Mouse (Mus musculus): Measurements from ENCODE around the gene Kdm6b. TPM values are rescaled to one million over a fixed set of nuclear protein-coding genes. Genes with fewer than 3 reads are reported as not detected.
"Not testable (repeated sequence)": the region's sequence is repeated elsewhere in the genome, so short reads cannot be mapped to it uniquely, and the experiment has no call there.

The Kdm6b gene
- polyA plus RNA-seq, 1 experiment from 2014 or later: 52.8 TPM

GRCm38 (mm10) chr11:69395235-69395633 lies 18.2 kb downstream of the Kdm6b start, which contains the start of the genes Naa38 and Cyb5d1:
Naa38 (plus strand) TSS chr11:69395487.
Cyb5d1 (minus strand) TSS chr11:69395631.
- H3K4me1 ChIP-seq (replicated peaks; ENCODE audit: control insufficient read depth, insufficient read depth, low read length): peaks cover 19% of the 10 kb centered on the region
- peak; percentile 77 for ATAC-seq
- peak within 1 kb of the TSS; percentile 99 for H3K27ac ChIP-seq (ENCODE audit: low read length)
- peak within 1 kb of the TSS; percentile 65 for H3K4me3 ChIP-seq (replicated peaks; ENCODE audit: low read length)
- H3K9ac ChIP-seq (replicated peaks; ENCODE audit: low read depth, low read length): peak within 1 kb of the TSS; percentile 97
- not testable (repeated sequence) for H3K9me3 ChIP-seq (ENCODE audit: control insufficient read depth, low read length); H3K36me3 ChIP-seq (ENCODE audit: control insufficient read depth, insufficient read depth); H3K27me3 ChIP-seq (replicated peaks; ENCODE audit: control insufficient read depth, insufficient read depth, low read length)
- peak within 1 kb of the TSS; percentile 78 for H3K4me2 ChIP-seq (ENCODE audit: low read length)
- 0% methylated on average over 19 of the region's 24 CpGs for WGBS

GRCm38 (mm10) chr11:69394591-69395167 lies 18.8 kb downstream of the Kdm6b start:
- H3K4me3 ChIP-seq (replicated peaks; ENCODE audit: low read length): peak overlapping the region; percentile 65
- H3K27me3 ChIP-seq (replicated peaks; ENCODE audit: control insufficient read depth, insufficient read depth, low read length); H3K9me3 ChIP-seq (ENCODE audit: control insufficient read depth, low read length); ATAC-seq; H3K36me3 ChIP-seq (ENCODE audit: control insufficient read depth, insufficient read depth); H3K27ac ChIP-seq (ENCODE audit: low read length): not testable (repeated sequence)
- H3K9ac ChIP-seq (replicated peaks; ENCODE audit: low read depth, low read length): peak overlapping the region; percentile 97
- H3K4me1 ChIP-seq (replicated peaks; ENCODE audit: control insufficient read depth, insufficient read depth, low read length): peaks cover 24% of the 10 kb centered on the region
- under 1% methylated on average over 31 of the region's 31 CpGs for WGBS
- H3K4me2 ChIP-seq (ENCODE audit: low read length): peak overlapping the region; percentile 56

- no peaks in the 10 kb centered on the region for H3K27me3 ChIP-seq (replicated peaks; ENCODE audit: control insufficient read depth, insufficient read depth, low read length)
- H3K9ac ChIP-seq (replicated peaks; ENCODE audit: low read depth, low read length): no peak overlapping the region
- no peaks in the 10 kb centered on the region for H3K9me3 ChIP-seq (ENCODE audit: control insufficient read depth, low read length)
- no peaks in the 10 kb centered on the region for H3K36me3 ChIP-seq (ENCODE audit: control insufficient read depth, insufficient read depth)
- H3K27ac ChIP-seq (ENCODE audit: low read length): no peak overlapping the region
- no peak overlapping the region for H3K4me2 ChIP-seq (ENCODE audit: low read length)
- peak; percentile 17; the same call in 1 of the 2 replicates for ATAC-seq
- WGBS: 51% methylated on average over 10 of the region's 10 CpGs
- peaks cover 15% of the 10 kb centered on the region for H3K4me1 ChIP-seq (replicated peaks; ENCODE audit: control insufficient read depth, insufficient read depth, low read length)
- H3K4me3 ChIP-seq (replicated peaks; ENCODE audit: low read length): no peak overlapping the region
Measured at GRCm38 (mm10) chr11:69390400-69391034, 23.0 kb downstream of the Kdm6b start.

DNA sequence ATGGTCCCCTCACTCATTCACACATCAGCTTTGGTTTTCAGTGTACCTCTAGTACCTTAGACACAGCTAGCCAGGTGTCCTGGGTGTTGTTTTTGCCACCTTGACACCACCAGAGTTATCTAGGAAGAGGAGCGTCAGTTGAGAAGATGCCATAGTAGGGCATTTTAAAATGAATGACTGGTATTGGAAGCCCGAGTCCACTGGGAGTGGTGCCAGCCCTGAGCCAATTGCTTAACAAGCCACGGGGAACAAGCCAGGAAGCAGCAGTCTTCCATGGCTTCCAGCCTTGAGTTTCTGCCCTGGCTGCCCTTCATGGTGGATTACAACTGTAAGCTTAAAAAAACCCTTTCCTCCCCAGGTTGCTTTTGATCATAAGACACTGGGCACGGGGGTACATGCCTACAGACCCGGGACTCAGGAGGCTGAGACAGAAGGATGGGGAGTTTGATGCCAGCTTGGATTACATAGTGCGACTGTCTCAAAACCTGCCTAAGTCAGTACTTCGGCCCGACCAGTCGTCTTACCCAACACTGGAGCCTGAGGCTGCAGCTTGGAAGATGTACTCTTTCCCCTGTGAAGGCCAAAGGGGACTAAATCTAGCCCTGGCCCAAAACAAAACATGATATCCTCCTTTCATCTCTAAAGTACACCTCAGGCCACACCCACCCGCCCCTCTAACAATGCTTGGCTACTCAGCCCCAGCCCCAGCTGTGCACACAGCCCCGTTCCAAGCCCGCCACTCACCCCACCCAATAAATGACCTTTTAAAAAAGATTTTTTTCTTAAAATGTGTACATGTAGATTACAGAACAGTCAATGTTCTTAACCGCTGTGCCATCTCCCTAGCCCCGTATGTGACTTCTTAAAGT lies 23.7 kb downstream of the Kdm6b start:
- WGBS: 54% methylated on average over 14 of the region's 14 CpGs

DNA sequence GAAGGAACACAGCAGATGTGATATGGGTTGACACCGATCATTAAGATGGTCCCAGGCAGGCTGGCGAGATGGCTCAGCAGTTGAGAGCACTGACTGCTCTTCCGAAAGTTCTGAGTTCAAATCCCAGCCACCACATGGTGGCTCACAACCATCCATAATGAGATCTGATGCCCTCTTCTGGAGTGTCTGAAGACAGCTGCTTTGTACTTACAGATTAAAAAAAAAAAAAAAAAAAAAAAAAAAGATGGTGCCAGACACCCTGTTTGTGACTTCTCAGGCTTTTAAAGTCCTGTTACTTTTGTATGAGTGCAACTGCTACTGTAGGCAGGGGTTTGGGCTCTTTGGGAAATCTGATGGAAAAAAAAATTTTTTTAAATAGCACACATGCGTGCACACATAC lies 24.8 kb downstream of the Kdm6b start:
- Histone ChIP-seq H3K4me3 (replicated peaks; ENCODE audit: low read length) (no peak overlapping the region), H3K4me2 (ENCODE audit: low read length) (no peak overlapping the region), H3K9me3 (ENCODE audit: control insufficient read depth, low read length) (no peaks in the 10 kb centered on the region), H3K27ac (ENCODE audit: low read length) (no peak overlapping the region), H3K9ac (replicated peaks; ENCODE audit: low read depth, low read length) (no peak overlapping the region), H3K36me3 (ENCODE audit: control insufficient read depth, insufficient read depth) (no peaks in the 10 kb centered on the region), H3K27me3 (replicated peaks; ENCODE audit: control insufficient read depth, insufficient read depth, low read length) (no peaks in the 10 kb centered on the region), H3K4me1 (replicated peaks; ENCODE audit: control insufficient read depth, insufficient read depth, low read length) (peaks cover 9% of the 10 kb centered on the region; the same call in 1 of the 2 replicates)
- WGBS: 94% methylated on average over 4 of the region's 4 CpGs
- no peak for ATAC-seq

More for the DNA sequence above, 23.7 kb downstream of the Kdm6b start:
- H3K4me1 ChIP-seq (replicated peaks; ENCODE audit: control insufficient read depth, insufficient read depth, low read length): peaks cover 15% of the 10 kb centered on the region
- no peaks in the 10 kb centered on the region for H3K27me3 ChIP-seq (replicated peaks; ENCODE audit: control insufficient read depth, insufficient read depth, low read length)
- H3K27ac ChIP-seq (ENCODE audit: low read length): no peak overlapping the region
- no peaks in the 10 kb centered on the region for H3K9me3 ChIP-seq (ENCODE audit: control insufficient read depth, low read length)
- H3K4me3 ChIP-seq (replicated peaks; ENCODE audit: low read length): no peak overlapping the region
- no peaks in the 10 kb centered on the region for H3K36me3 ChIP-seq (ENCODE audit: control insufficient read depth, insufficient read depth)
- ATAC-seq: no peak
- no peak overlapping the region for H3K9ac ChIP-seq (replicated peaks; ENCODE audit: low read depth, low read length)
- H3K4me2 ChIP-seq (ENCODE audit: low read length): no peak overlapping the region

DNA sequence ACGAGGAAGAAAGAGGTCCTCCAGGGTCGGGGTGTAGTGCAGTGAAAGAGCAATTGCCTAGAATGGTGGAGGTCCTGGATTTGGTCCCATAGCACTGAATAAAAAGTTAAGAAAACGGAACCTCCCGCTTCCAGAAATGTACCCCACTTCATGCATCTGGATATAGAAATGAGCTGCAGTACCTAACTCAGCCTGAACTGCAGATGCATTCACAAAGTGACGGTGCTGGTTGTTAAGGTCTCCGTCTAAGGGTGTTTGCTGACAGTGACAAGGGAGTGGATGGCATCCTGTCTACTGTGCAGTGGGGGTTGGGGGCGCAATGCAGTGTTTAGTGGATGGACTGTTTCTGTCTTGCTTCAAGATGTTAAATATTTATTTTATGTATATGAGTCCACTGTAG lies 26.7 kb downstream of the Kdm6b start:
- no peak for ATAC-seq
- WGBS: 84% methylated on average over 7 of the region's 7 CpGs
- no peak overlapping the region for H3K4me3 ChIP-seq (replicated peaks; ENCODE audit: low read length)

GRCm38 (mm10) chr11:69384979-69385378 lies 28.5 kb downstream of the Kdm6b start:
- Histone ChIP-seq H3K9me3 (ENCODE audit: control insufficient read depth, low read length) (no peaks in the 10 kb centered on the region), H3K4me2 (ENCODE audit: low read length) (no peak overlapping the region), H3K4me3 (replicated peaks; ENCODE audit: low read length) (no peak overlapping the region), H3K27ac (ENCODE audit: low read length) (no peak overlapping the region), H3K9ac (replicated peaks; ENCODE audit: low read depth, low read length) (no peak overlapping the region), H3K4me1 (replicated peaks; ENCODE audit: control insufficient read depth, insufficient read depth, low read length) (peaks cover 10% of the 10 kb centered on the region), H3K36me3 (ENCODE audit: control insufficient read depth, insufficient read depth) (no peaks in the 10 kb centered on the region), H3K27me3 (replicated peaks; ENCODE audit: control insufficient read depth, insufficient read depth, low read length) (no peaks in the 10 kb centered on the region)
- WGBS: 89% methylated on average over 6 of the region's 6 CpGs
- no peak for ATAC-seq

More for the DNA sequence above, 26.7 kb downstream of the Kdm6b start:
- Histone ChIP-seq H3K9ac (replicated peaks; ENCODE audit: low read depth, low read length) (no peak overlapping the region), H3K27me3 (replicated peaks; ENCODE audit: control insufficient read depth, insufficient read depth, low read length) (no peaks in the 10 kb centered on the region), H3K36me3 (ENCODE audit: control insufficient read depth, insufficient read depth) (no peaks in the 10 kb centered on the region), H3K4me2 (ENCODE audit: low read length) (no peak overlapping the region), H3K27ac (ENCODE audit: low read length) (no peak overlapping the region), H3K4me1 (replicated peaks; ENCODE audit: control insufficient read depth, insufficient read depth, low read length) (peaks cover 14% of the 10 kb centered on the region), H3K9me3 (ENCODE audit: control insufficient read depth, low read length) (no peaks in the 10 kb centered on the region)

DNA sequence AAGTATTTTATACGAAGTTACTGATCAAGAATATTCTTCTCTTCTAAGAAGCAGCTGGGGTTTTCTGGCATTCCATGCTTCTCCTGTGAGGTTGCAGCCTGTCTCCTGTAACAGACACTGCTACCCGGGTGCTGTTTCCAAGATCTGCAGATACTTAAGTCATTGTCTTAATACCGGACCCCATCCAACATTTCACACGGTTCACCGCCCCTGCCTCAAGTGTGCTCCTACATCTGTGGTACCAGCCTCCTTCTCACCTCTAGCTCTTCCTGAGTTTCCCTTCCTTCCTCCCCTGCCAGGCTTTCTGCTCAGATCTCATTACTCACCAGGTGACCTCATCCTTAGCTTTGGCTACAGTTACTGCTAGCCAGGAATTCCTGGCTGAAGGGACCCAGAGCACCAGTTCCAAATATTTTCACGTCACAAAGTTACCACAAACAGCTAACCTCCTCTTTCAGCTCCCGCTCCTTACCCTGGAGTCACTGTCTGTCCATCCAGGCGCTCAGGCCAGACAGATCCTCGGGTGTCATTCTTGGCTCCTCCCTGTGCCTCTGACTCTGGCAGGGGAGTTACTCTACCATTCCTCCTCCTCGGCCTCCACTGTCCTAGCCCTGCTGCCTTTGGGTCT lies 30.9 kb downstream of the Kdm6b start:
- no peak overlapping the region for H3K9ac ChIP-seq (replicated peaks; ENCODE audit: low read depth, low read length)

DNA sequence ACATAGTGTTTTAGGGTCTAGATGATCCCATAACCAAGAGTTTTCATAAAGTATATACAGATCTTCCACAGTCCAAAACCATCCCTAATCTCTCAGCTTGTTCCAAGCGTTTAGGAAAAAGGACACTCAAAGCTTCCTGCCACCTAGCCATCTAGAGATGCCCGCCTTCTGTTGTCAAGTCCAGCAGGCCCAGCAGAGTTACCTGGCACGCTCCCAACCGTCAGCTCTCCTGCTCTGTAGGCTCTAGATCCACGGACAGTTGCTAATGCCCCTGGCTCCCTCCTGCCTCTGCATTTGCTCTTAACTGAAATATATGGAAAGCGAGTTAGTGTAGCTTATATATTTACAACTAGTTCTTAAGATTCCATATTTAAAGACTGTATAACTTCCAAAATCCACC lies 32.1 kb downstream of the Kdm6b start:
- no peak overlapping the region for H3K4me2 ChIP-seq (ENCODE audit: low read length)
- no peak for ATAC-seq
- H3K4me1 ChIP-seq (replicated peaks; ENCODE audit: control insufficient read depth, insufficient read depth, low read length): peaks cover 5% of the 10 kb centered on the region; the same call in 1 of the 2 replicates
- no peak overlapping the region for H3K4me3 ChIP-seq (replicated peaks; ENCODE audit: low read length)
- H3K36me3 ChIP-seq (ENCODE audit: control insufficient read depth, insufficient read depth): no peaks in the 10 kb centered on the region
- no peak overlapping the region for H3K9ac ChIP-seq (replicated peaks; ENCODE audit: low read depth, low read length)
- no peaks in the 10 kb centered on the region for H3K27me3 ChIP-seq (replicated peaks; ENCODE audit: control insufficient read depth, insufficient read depth, low read length)
- no peaks in the 10 kb centered on the region for H3K9me3 ChIP-seq (ENCODE audit: control insufficient read depth, low read length)
- no peak overlapping the region for H3K27ac ChIP-seq (ENCODE audit: low read length)
- whole genome bisulfite sequencing: 71% methylated on average over 6 of the region's 6 CpGs

More for the DNA sequence above, 30.9 kb downstream of the Kdm6b start:
- Histone ChIP-seq H3K27me3 (replicated peaks; ENCODE audit: control insufficient read depth, insufficient read depth, low read length) (no peaks in the 10 kb centered on the region), H3K27ac (ENCODE audit: low read length) (no peak overlapping the region), H3K4me3 (replicated peaks; ENCODE audit: low read length) (no peak overlapping the region), H3K9me3 (ENCODE audit: control insufficient read depth, low read length) (no peaks in the 10 kb centered on the region), H3K4me1 (replicated peaks; ENCODE audit: control insufficient read depth, insufficient read depth, low read length) (peaks cover 5% of the 10 kb centered on the region; the same call in 1 of the 2 replicates), H3K36me3 (ENCODE audit: control insufficient read depth, insufficient read depth) (no peaks in the 10 kb centered on the region), H3K4me2 (ENCODE audit: low read length) (no peak overlapping the region)
- 50% methylated on average over 10 of the region's 10 CpGs for WGBS
- no peak for ATAC-seq

All from forebrain, embryonic 16.5 days (tissue).